Mouse (Mus musculus) limb, embryonic 11.5 days (tissue): Measurements from ENCODE around the gene B3galt6. TPM values are rescaled to one million over a fixed set of nuclear protein-coding genes. Genes with fewer than 3 reads are reported as not detected.

ENCODE experiments used
- ATAC-seq: fragments of 200-750 bp; cut with Nextera tagmentation; 2 replicates; pipeline ENCODE4 v1.8.0; 2017; ENCODE audit warnings: low read depth; ENCODE audit not compliant: insufficient number of reproducible peaks, low FRiP score, low TSS enrichment
- DNase-seq: peaks from one replicate; pipeline ENCODE4 v3.0.0-alpha.2; 2015; ENCODE audit warnings: low spot score
- H3K27ac ChIP-seq: fragments of 300-500 bp; sonication (generic); replicated peaks from 2 replicates; pipeline ENCODE4 v1.5.1; 2014; ENCODE audit warnings: low read depth, mild to moderate bottlenecking, low read length
- H3K27me3 ChIP-seq: fragments of 300-500 bp; sonication (generic); 2 replicates; pipeline ENCODE4 v1.6.1; 2014; ENCODE audit warnings: mild to moderate bottlenecking, low read length, mixed read lengths; ENCODE audit not compliant: control insufficient read depth, insufficient read depth
- H3K36me3 ChIP-seq: fragments of 300-500 bp; sonication (generic); 2 replicates; pipeline ENCODE4 v1.6.1; 2014; ENCODE audit warnings: mild to moderate bottlenecking, low read length, moderate library complexity, mixed read lengths; ENCODE audit not compliant: control insufficient read depth, insufficient read depth
- H3K4me1 ChIP-seq: fragments of 300-500 bp; sonication (generic); 2 replicates; pipeline ENCODE4 v1.6.1; 2014; ENCODE audit warnings: low read length, mixed read lengths; ENCODE audit not compliant: control insufficient read depth, insufficient read depth
- H3K4me2 ChIP-seq: fragments of 300-500 bp; sonication (generic); 2 replicates; pipeline ENCODE4 v1.6.1; 2014; ENCODE audit warnings: low read depth, mild to moderate bottlenecking, moderate library complexity; ENCODE audit not compliant: severe bottlenecking
- H3K4me3 ChIP-seq: fragments of 300-500 bp; sonication (generic); 2 replicates; pipeline ENCODE4 v1.5.1; 2014; ENCODE audit warnings: low read depth, low read length
- H3K9ac ChIP-seq: fragments of 300-500 bp; sonication (generic); 2 replicates; pipeline ENCODE4 v1.6.1; 2014; ENCODE audit warnings: mild to moderate bottlenecking, low read length
- H3K9me3 ChIP-seq: fragments of 300-500 bp; sonication (generic); 2 replicates; pipeline ENCODE4 v1.6.1; 2016; ENCODE audit warnings: low read length; ENCODE audit not compliant: control insufficient read depth
- WGBS: fragments of 180-500 bp; shearing (Covaris S2); extraction: QIAGEN DNeasy Blood & Tissue Kit; methylation state at CpG from one replicate; pipeline ENCODE4 v1.1.7; 2014; 5-methylcytosine and 5-hydroxymethylcytosine counted together
- polyA plus RNA-seq: library from polyadenylated mRNA; unstranded; fragments of >200 nt; fragmentation: Nextera tagmentation; extraction: Ambion mirVana; gene quantifications from 2 replicates; pipeline ENCODE4 v1.2.1, GENCODE M21; 2014

Gene B3galt6
- 15.4 and 16.4 TPM in 2 replicates for polyA plus RNA-seq

- H3K4me2 ChIP-seq, result peak within 1 kb of the TSS; percentile 93
- H3K9ac ChIP-seq, result peak within 1 kb of the TSS; percentile 90
- H3K27me3 ChIP-seq, result no peaks in the 10 kb centered on the region
- ATAC-seq (peak; percentile 72), DNase-seq (peak; percentile 84)
- H3K9me3 ChIP-seq, result no peaks in the 10 kb centered on the region
- H3K27ac ChIP-seq, result peak within 1 kb of the TSS; percentile 89
- peak within 1 kb of the TSS; percentile 93 for H3K4me3 ChIP-seq
- WGBS, result under 1% methylated on average over 94 of the region's 99 CpGs
- peaks cover 13% of the 10 kb centered on the region; the same call in 1 of the 2 replicates for H3K4me1 ChIP-seq
- peaks cover under 1% of the 10 kb centered on the region; the same call in 1 of the 2 replicates for H3K36me3 ChIP-seq
These were observed at the start of gene B3galt6, which contains the start of gene Sdf4 for GRCm38 (mm10) chr4:155992241-155992905. Gene B3galt6, minus strand, starts transcription at chr4:155992649. Gene Sdf4, plus strand, starts transcription at chr4:155992872.

DNA sequence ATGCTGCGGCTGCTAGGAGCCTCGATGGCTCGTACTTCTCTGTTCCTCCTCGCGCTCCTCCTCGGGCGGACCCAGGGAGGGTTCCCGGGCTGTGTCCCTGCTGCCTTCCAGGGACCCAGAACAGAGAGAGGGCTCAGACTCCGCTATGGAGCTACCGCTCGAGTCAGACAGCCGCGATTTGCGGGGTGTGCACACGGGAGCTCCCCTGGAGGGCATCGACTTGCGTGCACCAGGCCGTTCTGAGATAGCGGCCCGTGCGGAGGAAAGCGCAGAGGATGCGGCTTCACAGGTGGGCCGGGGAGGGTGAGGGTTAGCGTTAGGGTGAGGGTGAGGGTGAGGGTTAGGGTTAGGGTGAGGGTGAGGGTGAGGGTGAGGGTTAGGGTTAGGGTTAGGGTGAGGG is 42.5 kb upstream of the B3galt6 start:
- Histone ChIP-seq H3K4me3 (peak overlapping the region; percentile 12; the same call in 1 of the 2 replicates), H3K9me3 (no peaks in the 10 kb centered on the region), H3K27me3 (peaks cover 22% of the 10 kb centered on the region), H3K4me2 (peak overlapping the region; percentile 24), H3K27ac (no peak overlapping the region), H3K9ac (no peak overlapping the region), H3K36me3 (no peaks in the 10 kb centered on the region), H3K4me1 (peaks cover 11% of the 10 kb centered on the region; the same call in 1 of the 2 replicates)
- DNase-seq (peak; percentile 29), ATAC-seq (no peak)
- 10% methylated on average over 25 of the region's 25 CpGs for WGBS

DNA sequence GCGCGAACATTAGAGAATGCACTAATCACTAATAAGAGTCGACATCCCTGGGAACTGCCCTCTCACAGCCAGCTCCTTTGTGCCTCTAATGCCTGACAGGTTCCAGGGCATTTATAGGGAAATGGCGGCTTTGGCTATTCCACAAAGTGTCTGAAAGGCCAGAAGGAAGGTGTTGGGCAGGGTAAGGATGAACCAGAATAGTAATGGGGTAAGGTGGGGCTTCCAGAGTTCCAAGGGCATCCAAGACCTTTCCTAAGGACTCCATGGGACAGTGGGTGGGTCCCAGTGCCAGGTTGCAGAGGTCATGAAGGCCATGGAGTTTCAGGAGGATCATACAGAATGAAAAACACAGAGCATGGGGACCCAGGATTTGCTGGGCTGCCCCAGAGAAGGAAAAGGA is 41.9 kb upstream of the B3galt6 start:
- Histone ChIP-seq H3K9ac (no peak overlapping the region), H3K9me3 (no peaks in the 10 kb centered on the region), H3K27ac (no peak overlapping the region), H3K4me1 (peaks cover 11% of the 10 kb centered on the region; the same call in 1 of the 2 replicates), H3K4me3 (0 out of 2 replicates have a peak overlapping the region, but pooled peaks have one; percentile 5), H3K4me2 (no peak overlapping the region), H3K27me3 (peaks cover 22% of the 10 kb centered on the region), H3K36me3 (no peaks in the 10 kb centered on the region)
- WGBS, result 59% methylated on average over 4 of the region's 4 CpGs
- DNase-seq, result no peak
- ATAC-seq, result no peak

DNA sequence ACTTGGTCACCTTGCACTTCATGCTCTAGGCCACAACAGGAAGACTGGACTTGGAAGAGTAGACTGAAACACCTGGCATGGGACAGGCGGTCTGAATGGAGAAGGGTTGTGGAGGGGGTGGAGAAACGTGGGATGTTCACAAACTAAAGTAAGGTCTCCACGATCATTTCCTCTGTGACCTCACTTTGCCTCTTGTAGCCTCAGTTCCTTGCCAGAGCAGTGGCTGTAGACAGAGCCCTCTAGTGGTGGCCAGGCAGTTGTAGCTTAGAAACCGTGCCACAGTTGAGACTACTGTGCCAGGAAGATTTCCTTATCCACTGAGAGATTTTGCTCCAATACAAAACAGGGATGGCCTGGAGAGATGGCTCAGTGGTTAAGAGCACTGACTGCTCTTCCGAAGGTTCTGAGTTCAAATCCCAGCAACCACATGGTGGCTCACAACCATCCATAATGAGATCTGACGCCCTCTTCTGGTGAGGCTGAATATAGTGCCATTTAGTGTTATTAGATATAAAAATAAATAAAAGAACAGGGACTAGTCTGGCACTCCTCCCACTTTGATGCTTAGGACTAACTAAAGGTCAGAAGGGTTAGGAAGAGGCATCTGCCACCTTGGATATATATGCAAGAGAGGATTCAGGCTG is 41.1 kb upstream of the B3galt6 start:
- no peak for ATAC-seq
- H3K9me3 ChIP-seq, result no peaks in the 10 kb centered on the region
- peaks cover 22% of the 10 kb centered on the region for H3K27me3 ChIP-seq
- DNase-seq, result peak; percentile 46
- no peak overlapping the region for H3K27ac ChIP-seq
- no peaks in the 10 kb centered on the region for H3K36me3 ChIP-seq
- H3K4me1 ChIP-seq, result peaks cover 11% of the 10 kb centered on the region; the same call in 1 of the 2 replicates
- no peak overlapping the region for H3K4me2 ChIP-seq
- H3K4me3 ChIP-seq, result no peak overlapping the region
- WGBS, result 49% methylated on average over 6 of the region's 6 CpGs
- no peak overlapping the region for H3K9ac ChIP-seq

DNA sequence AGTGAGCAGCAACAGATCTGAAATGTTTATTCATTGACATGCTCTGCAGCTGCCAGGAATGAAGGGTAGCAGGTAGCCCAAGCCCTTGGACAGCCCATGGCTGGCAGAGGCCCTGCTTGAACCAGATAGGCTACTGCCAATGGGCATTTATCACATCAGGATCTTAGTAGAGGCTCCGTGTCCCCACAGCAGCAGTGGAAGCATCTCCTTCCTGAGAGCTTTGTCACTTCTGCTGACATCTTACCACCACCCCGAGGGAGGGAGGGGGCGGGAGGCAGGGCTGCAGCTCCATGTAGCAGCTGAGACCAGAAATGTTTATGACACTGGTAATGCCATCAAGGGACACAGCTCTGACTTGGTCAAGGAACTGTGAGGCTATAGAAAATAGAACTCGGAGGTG is 40.4 kb upstream of the B3galt6 start:
- no peaks in the 10 kb centered on the region for H3K36me3 ChIP-seq
- WGBS, result 91% methylated on average over 4 of the region's 4 CpGs
- H3K9me3 ChIP-seq, result no peaks in the 10 kb centered on the region
- H3K4me3 ChIP-seq, result no peak overlapping the region
- peaks cover 22% of the 10 kb centered on the region for H3K27me3 ChIP-seq
- peaks cover 11% of the 10 kb centered on the region; the same call in 1 of the 2 replicates for H3K4me1 ChIP-seq
- ATAC-seq, result no peak
- no peak for DNase-seq
- H3K4me2 ChIP-seq, result no peak overlapping the region
- H3K9ac ChIP-seq, result no peak overlapping the region
- no peak overlapping the region for H3K27ac ChIP-seq

DNA sequence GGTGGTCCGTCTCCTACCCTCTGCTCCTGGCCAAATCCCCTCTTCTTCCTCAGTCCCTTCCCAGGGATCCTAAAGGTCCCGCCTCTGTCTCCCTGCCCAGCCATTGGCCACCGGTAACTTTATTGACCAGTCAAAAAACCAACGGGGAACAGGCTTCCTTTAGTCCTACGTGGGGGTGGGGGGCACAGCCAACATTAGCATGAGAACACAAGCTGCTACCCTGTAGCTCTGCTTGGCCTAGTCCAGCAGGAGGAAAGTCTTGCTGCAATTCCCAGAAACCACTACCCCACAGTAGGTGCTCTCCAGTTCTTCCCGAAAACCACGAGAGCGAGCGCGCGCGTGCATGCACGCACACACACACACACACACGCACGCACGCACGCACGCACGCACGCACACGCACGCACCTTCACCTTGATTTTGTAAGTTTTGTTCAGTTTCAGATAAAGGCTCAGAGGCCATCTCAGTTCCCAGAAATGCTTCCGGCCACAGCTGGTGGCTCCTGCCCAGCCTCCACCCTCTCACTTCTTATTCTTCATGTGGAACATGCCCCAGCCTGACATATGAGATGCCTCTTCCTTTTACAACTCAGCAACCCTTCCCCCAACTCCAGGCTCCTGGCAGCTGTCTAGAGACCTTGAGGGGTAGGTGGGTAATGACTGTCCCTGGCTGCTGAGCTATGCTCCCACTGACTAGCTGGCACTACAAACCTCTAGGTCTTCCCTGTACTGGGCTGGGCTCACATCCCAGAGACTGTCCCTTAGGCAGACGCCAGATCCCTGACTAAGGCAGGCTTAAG is 39.3 kb upstream of the B3galt6 start:
- peak overlapping the region; percentile 43 for H3K4me3 ChIP-seq
- peak overlapping the region; percentile 46 for H3K9ac ChIP-seq
- H3K4me1 ChIP-seq, result peaks cover 11% of the 10 kb centered on the region; the same call in 1 of the 2 replicates
- under 1% methylated on average over 24 of the region's 24 CpGs for WGBS
- ATAC-seq (peak; percentile 78), DNase-seq (peak; percentile 82)
- peaks cover 22% of the 10 kb centered on the region for H3K27me3 ChIP-seq
- peak overlapping the region; percentile 88 for H3K27ac ChIP-seq
- no peaks in the 10 kb centered on the region for H3K9me3 ChIP-seq
- no peaks in the 10 kb centered on the region for H3K36me3 ChIP-seq
- H3K4me2 ChIP-seq, result peak overlapping the region; percentile 67

DNA sequence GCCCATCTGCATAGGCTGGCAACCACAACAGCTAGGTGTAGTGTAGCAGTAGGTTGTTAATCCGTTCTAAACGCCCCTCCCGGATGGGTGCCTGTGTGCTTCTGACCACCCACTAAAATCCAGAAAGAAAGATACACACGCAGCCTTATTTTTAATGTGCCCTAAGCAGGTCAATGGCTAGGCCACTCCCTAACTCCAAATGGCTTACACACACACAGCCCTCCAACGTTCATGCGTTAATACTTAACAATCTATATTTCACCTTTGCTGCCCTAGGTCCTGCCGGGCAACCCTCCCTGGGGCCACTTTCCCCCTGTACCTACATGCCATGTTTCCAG is 38.8 kb upstream of the B3galt6 start:
- ATAC-seq (no peak; the same call in 1 of the 2 replicates), DNase-seq (no peak)
- WGBS, result 5% methylated on average over 7 of the region's 7 CpGs
- H3K4me1 ChIP-seq, result peaks cover 11% of the 10 kb centered on the region; the same call in 1 of the 2 replicates
- H3K27ac ChIP-seq, result no peak overlapping the region
- H3K4me2 ChIP-seq, result peak overlapping the region; percentile 67
- peak overlapping the region; percentile 43 for H3K4me3 ChIP-seq
- H3K9me3 ChIP-seq, result no peaks in the 10 kb centered on the region
- H3K27me3 ChIP-seq, result peaks cover 21% of the 10 kb centered on the region
- H3K36me3 ChIP-seq, result no peaks in the 10 kb centered on the region
- peak overlapping the region; percentile 46 for H3K9ac ChIP-seq

- Histone ChIP-seq H3K9me3 (no peaks in the 10 kb centered on the region), H3K9ac (peak overlapping the region; percentile 46), H3K4me3 (peak overlapping the region; percentile 43), H3K27me3 (peaks cover 16% of the 10 kb centered on the region), H3K4me2 (peak overlapping the region; percentile 67), H3K27ac (no peak overlapping the region), H3K4me1 (peaks cover 11% of the 10 kb centered on the region; the same call in 1 of the 2 replicates), H3K36me3 (no peaks in the 10 kb centered on the region)
- DNase-seq, result no peak
- no peak for ATAC-seq
- WGBS, result 62% methylated on average over 9 of the region's 9 CpGs
These were observed 38.2 kb upstream of the B3galt6 start for GRCm38 (mm10) chr4:156030651-156031118.
